Mouse (Mus musculus) ovary, adult 18-20 months (tissue): ENCODE results near the gene Spns1.
"Not testable (repeated sequence)": the region's sequence is repeated elsewhere in the genome, so short reads cannot be mapped to it uniquely, and the experiment has no call there.

Source experiments
- DNase-seq: peaks from one replicate; pipeline ENCODE4 v3.0.0; 2022; ENCODE audit warnings: low spot score, mixed read lengths

Spns1 gene

GRCm38 (mm10) chr7:126377278-126378158, at the start of gene Spns1:
Spns1 (minus strand) TSS chr7:126377450.
- peak; percentile 93 for DNase-seq

DNA sequence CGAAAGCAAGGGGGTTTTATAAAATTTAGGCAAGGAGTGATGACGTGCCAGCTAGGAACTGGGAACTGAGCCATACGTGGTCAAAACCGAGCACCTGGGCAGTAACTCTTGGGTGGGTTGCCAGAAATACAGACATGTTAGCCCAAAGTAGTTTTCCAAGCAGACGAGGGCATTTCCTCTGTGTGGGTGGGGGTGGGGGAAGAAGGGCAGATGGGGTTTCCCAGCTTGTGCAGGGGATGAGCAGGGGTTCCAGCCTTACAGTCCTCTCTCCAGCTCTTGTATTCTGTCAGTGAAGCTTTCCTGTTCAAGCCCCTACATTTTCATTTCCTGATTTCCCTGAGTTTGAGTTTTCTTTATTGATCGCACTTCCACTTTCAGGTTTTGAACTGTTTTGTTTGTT, 46.9 kb upstream of the Spns1 start:
- no peak for DNase-seq

- no peak for DNase-seq
Measured at GRCm38 (mm10) chr7:126421756-126422155, 44.5 kb upstream of the Spns1 start.

GRCm38 (mm10) chr7:126418496-126418895, 41.2 kb upstream of the Spns1 start:
- no peak for DNase-seq

- DNase-seq, result no peak
Measured at GRCm38 (mm10) chr7:126417606-126418005, 40.4 kb upstream of the Spns1 start.

- DNase-seq, result no peak
Measured at GRCm38 (mm10) chr7:126417045-126417444, 39.8 kb upstream of the Spns1 start.

DNA sequence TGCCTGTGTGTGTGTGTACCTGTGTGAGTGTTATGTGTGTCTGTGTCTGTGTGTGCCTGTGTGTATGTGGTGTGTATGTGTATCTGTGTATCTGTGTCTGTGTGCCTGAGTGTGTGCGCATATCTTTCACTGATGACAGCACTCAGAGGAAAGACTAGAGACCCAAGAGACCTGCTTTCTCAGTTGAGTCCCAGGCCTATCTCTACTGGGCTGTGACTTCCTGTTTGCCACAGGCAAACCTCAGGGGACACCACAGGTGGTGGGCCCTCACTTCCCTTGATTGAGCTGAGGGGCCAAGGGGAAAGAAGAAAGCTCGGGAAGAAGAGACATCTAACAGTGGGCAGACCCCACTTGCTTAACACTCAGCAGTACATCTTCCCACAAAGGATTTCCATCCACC, 39.4 kb upstream of the Spns1 start:
- DNase-seq, result no peak

- no peak for DNase-seq
Measured at GRCm38 (mm10) chr7:126414725-126415124, 37.5 kb upstream of the Spns1 start, which contains the start of gene Cd19. Cd19 (minus strand) TSS chr7:126414889.

GRCm38 (mm10) chr7:126411061-126411460, 33.8 kb upstream of the Spns1 start:
- peak; percentile 59 for DNase-seq

DNA sequence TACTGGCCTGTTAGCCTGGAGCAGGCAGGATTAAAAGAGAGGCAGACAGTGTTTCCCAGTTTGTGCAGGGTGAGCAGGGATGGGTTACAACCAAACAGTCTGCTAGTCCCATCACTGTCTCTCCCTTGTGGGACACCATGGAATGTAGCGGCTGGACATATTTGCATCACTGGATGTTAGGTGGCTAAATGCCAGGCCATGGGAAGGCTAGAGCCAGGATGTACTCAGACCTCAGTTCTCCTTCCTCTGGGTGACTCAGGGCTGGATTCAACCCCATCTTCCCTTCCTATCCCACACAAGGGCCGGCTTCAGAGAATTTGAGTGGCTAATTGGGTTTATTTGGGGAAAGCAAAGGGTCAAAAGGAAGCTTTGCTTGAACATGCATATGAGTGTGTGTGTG, 31.4 kb upstream of the Spns1 start:
- no peak for DNase-seq

GRCm38 (mm10) chr7:126402518-126402917, 25.3 kb upstream of the Spns1 start:
- not testable (repeated sequence) for DNase-seq

- peak; percentile 50 for DNase-seq
Measured at GRCm38 (mm10) chr7:126399548-126399947, 22.3 kb upstream of the Spns1 start.

DNA sequence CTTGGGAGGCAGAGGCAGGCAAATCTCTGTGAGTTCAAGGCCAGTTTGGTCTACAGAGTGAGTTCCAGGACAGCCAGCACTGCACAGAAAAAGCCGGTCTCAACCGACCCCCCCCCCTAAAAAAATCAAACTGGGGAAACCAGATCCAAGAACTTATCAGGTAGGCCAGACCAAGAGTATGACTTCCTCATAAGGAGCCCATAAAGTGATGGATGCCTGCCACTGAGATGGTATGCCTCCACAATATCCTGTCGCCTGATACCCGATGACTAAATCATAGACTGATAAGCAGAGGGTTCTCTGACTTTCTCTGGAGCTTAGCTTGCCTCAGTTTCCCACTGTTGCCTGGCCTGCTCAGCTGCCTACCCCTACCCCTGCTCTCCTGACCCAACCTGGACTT, 20.6 kb upstream of the Spns1 start:
- DNase-seq, result no peak

DNA sequence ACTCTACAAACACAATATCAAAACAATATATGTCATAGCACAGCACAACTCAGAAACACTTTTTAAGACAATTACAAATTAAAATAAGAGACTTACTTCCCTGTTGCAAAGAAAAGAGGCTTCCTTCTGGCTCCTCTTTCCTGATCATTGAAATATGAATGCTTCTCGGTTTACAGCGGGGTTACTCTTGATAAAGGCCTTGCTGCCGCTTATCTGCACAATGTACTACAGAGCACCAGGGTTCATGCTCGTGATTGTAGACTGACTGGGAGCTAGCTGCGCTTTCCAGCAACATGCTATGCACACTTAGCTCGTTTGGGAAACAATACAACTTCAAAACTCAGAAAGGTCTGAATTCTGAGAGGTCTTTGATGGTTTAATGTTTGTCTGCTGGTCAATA, 20.0 kb upstream of the Spns1 start:
- DNase-seq, result no peak

- peak; percentile 89 for DNase-seq
Measured at GRCm38 (mm10) chr7:126396298-126397119, 19.3 kb upstream of the Spns1 start, which contains the start of gene Nfatc2ip. Nfatc2ip (minus strand) TSS chr7:126396737.

GRCm38 (mm10) chr7:126392086-126392884, 15.0 kb upstream of the Spns1 start:
- DNase-seq, result not testable (repeated sequence)

DNA sequence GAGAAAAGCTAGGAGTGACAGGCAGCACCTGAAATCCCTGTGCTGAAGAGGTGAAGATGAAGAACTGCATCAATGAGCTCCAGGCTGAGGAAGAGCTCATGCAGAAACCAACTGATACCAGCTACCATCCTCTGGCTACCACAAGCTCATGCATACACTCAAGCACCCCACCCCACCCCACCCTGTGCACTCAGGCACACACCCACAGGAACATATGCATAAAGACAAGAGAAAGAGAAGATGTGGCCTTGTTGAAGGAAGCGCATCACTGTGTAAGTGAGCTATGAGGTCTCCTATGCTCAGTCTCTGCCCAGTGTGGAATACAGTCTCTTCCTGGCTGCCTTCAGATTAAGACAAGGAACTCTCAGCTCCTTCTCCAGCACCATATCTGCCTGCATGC, 10.9 kb upstream of the Spns1 start:
- no peak for DNase-seq

DNA sequence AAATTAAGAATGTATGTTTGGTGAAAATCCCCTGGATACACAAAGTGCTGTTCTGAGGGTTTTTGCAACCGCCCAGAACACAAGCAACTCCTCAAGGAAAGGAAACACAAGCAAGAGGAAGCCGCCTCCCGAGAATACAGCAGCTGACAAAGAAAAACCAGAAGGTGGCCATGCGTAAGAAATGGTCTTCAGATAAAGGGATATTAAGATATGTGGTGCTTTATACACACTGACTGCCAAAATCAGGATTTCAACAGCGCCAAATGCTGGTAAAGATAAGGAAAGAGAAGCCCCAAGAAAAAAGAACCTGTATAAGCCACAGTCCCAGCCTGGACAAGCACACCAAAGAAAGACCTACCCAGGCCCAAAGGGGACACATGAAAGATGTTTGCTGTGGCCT, 6.3 kb upstream of the Spns1 start:
- no peak for DNase-seq

DNA sequence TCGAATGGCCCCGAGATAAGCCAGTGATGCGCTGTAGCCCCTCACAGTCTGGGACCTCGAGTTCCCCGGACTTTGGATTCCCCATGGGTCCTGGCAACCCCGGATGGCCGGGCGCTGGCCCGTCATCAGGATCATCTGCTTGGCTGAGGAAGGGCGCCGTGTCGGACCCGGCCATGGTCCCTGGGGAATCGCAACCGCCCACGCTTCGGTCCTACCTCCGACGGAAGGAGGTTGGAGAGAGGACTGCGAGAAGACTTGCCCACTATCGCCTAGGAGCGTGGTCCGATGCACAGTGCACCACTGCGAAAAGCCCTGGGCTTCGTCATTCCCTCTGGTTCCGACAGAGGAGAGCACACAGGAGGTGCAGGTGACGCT, 360 bp downstream of the Spns1 start:
- DNase-seq, result no peak

- no peak for DNase-seq
Measured at GRCm38 (mm10) chr7:126375012-126375411, 2.2 kb downstream of the Spns1 start.

GRCm38 (mm10) chr7:126374526-126374925, 2.7 kb downstream of the Spns1 start:
- DNase-seq, result no peak

DNA sequence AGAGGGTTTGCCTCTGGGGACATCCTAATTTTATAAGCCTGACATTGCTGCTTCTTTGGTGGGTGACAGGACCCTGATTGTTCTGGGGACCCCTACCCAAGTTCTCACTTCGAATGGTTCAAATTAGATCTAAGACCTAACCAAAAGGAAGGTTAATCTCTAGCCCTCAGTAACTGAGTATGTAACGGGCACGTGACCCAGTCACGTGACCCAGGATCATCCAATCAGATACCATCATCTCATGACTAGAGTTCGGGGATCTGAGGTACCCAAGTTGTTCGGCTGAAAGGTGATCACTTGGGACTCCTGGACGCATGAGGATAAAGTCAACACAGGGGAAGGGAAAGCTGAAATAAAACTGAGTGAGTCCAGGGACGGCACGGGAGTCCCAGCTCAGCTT, 4.2 kb downstream of the Spns1 start:
- DNase-seq, result no peak
